Mouse (Mus musculus) ES-Bruce4 (cell line): ENCODE results near the gene Oser1.

Source experiments
- CTCF ChIP-seq: IDR thresholded peaks from one replicate; pipeline ENCODE4 v1.8.1; 2011; ENCODE audit warnings: low read depth, low read length
- EP300 ChIP-seq: IDR thresholded peaks from 2 replicates; pipeline ENCODE4 v1.6.1; 2011; ENCODE audit warnings: low read depth, low read length; ENCODE audit not compliant: insufficient read depth
- POLR2A ChIP-seq: IDR thresholded peaks from one replicate; pipeline ENCODE4 v1.8.1; 2011; ENCODE audit warnings: low read length; ENCODE audit not compliant: insufficient read depth

DNA sequence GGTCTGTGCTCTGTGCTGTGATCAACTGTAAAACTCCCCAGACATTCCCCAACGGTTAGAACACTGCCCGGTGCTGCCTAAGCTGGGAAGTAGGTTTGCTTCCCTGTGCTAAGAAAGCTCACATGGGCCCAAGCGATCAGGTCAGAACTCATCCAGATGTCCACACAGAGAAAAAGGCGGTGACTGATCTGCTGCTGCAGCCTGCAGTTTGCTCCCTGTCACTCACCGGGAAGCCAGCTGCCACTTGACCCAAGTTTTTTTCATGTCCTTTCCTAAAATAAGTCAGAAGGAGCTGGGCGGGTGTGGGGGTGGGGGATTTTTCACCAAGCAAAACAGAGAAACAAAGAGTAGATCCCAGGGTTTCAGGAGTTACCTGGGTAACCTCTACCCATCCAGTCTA is 40.1 kb upstream of the Oser1 start:
- TF ChIP-seq CTCF (no peak), POLR2A (no peak), EP300 (no peak)
